Comparison of ENCODE assay signal across 8 mouse cellular contexts in the genomic region with DNA sequence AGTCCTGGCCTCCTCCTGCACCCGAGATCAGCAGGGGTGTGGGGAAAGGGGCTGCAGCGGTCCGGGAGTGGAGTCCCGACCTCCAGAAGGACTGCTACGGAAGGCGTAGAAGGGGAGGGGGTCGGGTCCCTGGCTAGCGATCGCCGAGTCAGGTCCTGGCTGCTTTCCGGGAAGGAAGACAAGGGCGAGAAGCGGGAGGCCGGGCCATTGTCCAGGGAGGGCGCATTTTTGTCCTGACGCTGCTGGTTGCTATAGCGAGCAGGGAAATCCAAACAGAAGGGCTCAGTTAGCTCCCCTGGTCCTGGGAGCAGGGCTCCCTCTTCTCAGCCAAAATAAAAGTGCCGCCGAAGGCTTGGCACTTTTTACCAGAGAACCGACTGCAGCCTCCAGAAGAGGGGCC. TPM values are rescaled to one million over a fixed set of nuclear protein-coding genes. Genes with fewer than 3 reads are reported as not detected.
DNase-seq lines count a peak whose midpoint lies in the region; ATAC-seq and TF ChIP-seq lines count a peak whose summit lies in the region.

No protein-coding gene starts in this region.

- H3K4me3 ChIP-seq in kidney, embryonic 14.5 days (ENCODE audit: low read length): peak overlapping the region; percentile 15; the same call in 1 of the 2 replicates
- H3K4me3 ChIP-seq in intestine, embryonic 16.5 days (ENCODE audit: low read length): 0 out of 2 replicates have a peak overlapping the region, but pooled peaks have one; percentile 0
- H3K4me3 ChIP-seq in liver, postnatal 0 days (ENCODE audit: low read depth, low read length): peak overlapping the region; percentile 24; the same call in 1 of the 2 replicates

- no peak for ATAC-seq in kidney, embryonic 14.5 days (ENCODE audit: low FRiP score, low TSS enrichment)
- ATAC-seq in intestine, embryonic 16.5 days: no peak
- no peak for ATAC-seq in liver, postnatal 0 days
- no peak for ATAC-seq in erythroblast, adult 5-6 weeks (replicated peaks; ENCODE audit: low FRiP score, poor library complexity, severe bottlenecking)

- TF ChIP-seq EP300 in liver, postnatal 0 days (IDR thresholded peaks at IDR 0.05; ENCODE audit: low read depth): no peak

- no peak overlapping the region for H3K9ac ChIP-seq in kidney, embryonic 14.5 days (ENCODE audit: low read depth, low read length)
- H3K9ac ChIP-seq in intestine, embryonic 16.5 days (ENCODE audit: low read depth, low read length): no peak overlapping the region
- H3K9ac ChIP-seq in liver, postnatal 0 days (replicated peaks): no peak overlapping the region

- peaks cover 4% of the 10 kb centered on the region; the same call in 1 of the 2 replicates for H3K4me1 ChIP-seq in kidney, embryonic 14.5 days (ENCODE audit: control insufficient read depth, insufficient read depth, low read length)
- peaks cover 14% of the 10 kb centered on the region for H3K4me1 ChIP-seq in intestine, embryonic 16.5 days (ENCODE audit: control insufficient read depth, insufficient read depth, low read length)
- H3K4me1 ChIP-seq in liver, postnatal 0 days (ENCODE audit: insufficient read depth): 0 out of 2 replicates have a peak, but pooled peaks cover 4% of the 10 kb centered on the region

- H3K27ac ChIP-seq in kidney, embryonic 14.5 days (ENCODE audit: low read depth, low read length): no peak overlapping the region
- no peak overlapping the region for H3K27ac ChIP-seq in intestine, embryonic 16.5 days (ENCODE audit: low read length)
- no peak overlapping the region for H3K27ac ChIP-seq in liver, postnatal 0 days (ENCODE audit: low read depth)

- DNase-seq in kidney, adult 11 months: no peak
- peak; percentile 85 for DNase-seq in embryo, embryonic 9.5 days (ENCODE audit: extremely low spot score)
- no peak for DNase-seq in liver, postnatal 0 days
- DNase-seq in MN1 (ENCODE audit: low spot score) (no peak), adipocyte (ENCODE audit: low spot score) (no peak)

- under 1% methylated on average over 19 of the region's 20 CpGs for WGBS in kidney, embryonic 14.5 days
- WGBS in intestine, embryonic 16.5 days: under 1% methylated on average over 20 of the region's 20 CpGs
- WGBS in liver, postnatal 0 days (ENCODE audit: insufficient replicate concordance): 3% methylated on average over 20 of the region's 20 CpGs

- H3K36me3 ChIP-seq in kidney, embryonic 14.5 days (ENCODE audit: control insufficient read depth, insufficient read depth, low read length): no peaks in the 10 kb centered on the region
- no peaks in the 10 kb centered on the region for H3K36me3 ChIP-seq in intestine, embryonic 16.5 days (ENCODE audit: control insufficient read depth, insufficient read depth, low read length)
- H3K36me3 ChIP-seq in liver, postnatal 0 days (replicated peaks; ENCODE audit: insufficient read depth, low read length): no peaks in the 10 kb centered on the region

- no peaks in the 10 kb centered on the region for H3K9me3 ChIP-seq in kidney, embryonic 14.5 days (ENCODE audit: control insufficient read depth, low read length)
- H3K9me3 ChIP-seq in intestine, embryonic 16.5 days (ENCODE audit: control insufficient read depth, low read length): no peaks in the 10 kb centered on the region
- no peaks in the 10 kb centered on the region for H3K9me3 ChIP-seq in liver, postnatal 0 days (ENCODE audit: low read length)

- no peak for TF ChIP-seq CTCF in liver, postnatal 0 days (IDR thresholded peaks at IDR 0.05; ENCODE audit: low read depth)

- peak overlapping the region; percentile 16; the same call in 1 of the 2 replicates for H3K4me2 ChIP-seq in kidney, embryonic 14.5 days (replicated peaks; ENCODE audit: low read depth, low read length)
- 0 out of 2 replicates have a peak overlapping the region, but pooled peaks have one; percentile 5 for H3K4me2 ChIP-seq in intestine, embryonic 16.5 days (ENCODE audit: low read depth, low read length)
- H3K4me2 ChIP-seq in liver, postnatal 0 days (ENCODE audit: low read depth, low read length): peak overlapping the region; percentile 40; the same call in 1 of the 2 replicates

- peaks cover 92% of the 10 kb centered on the region for H3K27me3 ChIP-seq in kidney, embryonic 14.5 days (ENCODE audit: control insufficient read depth, insufficient read depth, low read length)
- H3K27me3 ChIP-seq in intestine, embryonic 16.5 days (replicated peaks; ENCODE audit: control insufficient read depth, insufficient read depth, low read length): peaks cover 77% of the 10 kb centered on the region
- H3K27me3 ChIP-seq in liver, postnatal 0 days (ENCODE audit: insufficient read depth, low read length): peaks cover 85% of the 10 kb centered on the region

RNA-seq across cellular contexts. Expression of gene Pou3f2, which starts 6.8 kb away (rescaled TPM):
- polyA plus RNA-seq in kidney, embryonic 14.5 days (2014; fragmentation: Nextera tagmentation; extraction: Ambion mirVana): not detected in 2 replicates
- polyA plus RNA-seq in intestine, embryonic 16.5 days (2015; fragmentation: Nextera tagmentation; extraction: Ambion mirVana): not detected in 2 replicates
- not detected in 2 replicates for polyA plus RNA-seq in liver, postnatal 0 days (2015; fragmentation: Nextera tagmentation; extraction: Ambion mirVana)
- total RNA-seq in erythroblast, adult 5-6 weeks (2015; ENCODE audit: low replicate concordance): not detected in 2 replicates
- total RNA-seq in erythroblast, adult 5-6 weeks (2017; ENCODE audit: low replicate concordance): not detected in 2 replicates
